Mouse (Mus musculus) lung, adult 2 months (tissue): ENCODE results near the gene Lonp1.

Source experiments
- CTCF ChIP-seq: fragments of 200-500 bp; IDR thresholded peaks from 2 replicates; pipeline ENCODE4 v1.5.1; 2011; ENCODE audit warnings: mild to moderate bottlenecking, low read length, control low read depth; ENCODE audit not compliant: insufficient read depth
- POLR2A ChIP-seq: fragments of 200-500 bp; IDR thresholded peaks from 2 replicates; pipeline ENCODE4 v1.6.1; 2011; ENCODE audit warnings: low read depth, mild to moderate bottlenecking, control low read depth, low read length, borderline replicate concordance; ENCODE audit errors: extremely low read depth

DNA sequence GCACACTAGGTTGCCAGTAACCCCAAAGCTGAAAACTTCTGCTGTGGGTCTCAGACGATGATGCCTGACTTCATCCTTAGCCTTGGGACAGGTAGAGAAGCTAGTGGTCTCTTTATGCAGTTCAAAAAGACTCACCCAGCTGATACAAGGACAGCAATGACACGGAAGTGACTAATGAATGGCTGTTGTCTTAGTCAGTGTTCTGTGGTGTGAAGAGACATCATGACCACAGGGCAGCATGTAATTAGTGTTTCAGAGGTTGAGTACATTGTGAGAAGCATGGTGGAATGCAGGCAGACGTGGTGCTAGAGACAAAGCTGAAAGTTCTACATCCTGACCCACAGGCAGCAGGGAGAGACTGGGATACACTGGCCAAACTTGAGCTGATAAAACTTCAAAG lies 40.9 kb upstream of the Lonp1 start:
- no peak for TF ChIP-seq CTCF
- TF ChIP-seq POLR2A, result no peak
